Mouse (Mus musculus): ENCODE results near the gene Tbck.

Tbck gene

GRCm38 (mm10) chr3:132752772-132753171 is 68.8 kb downstream of the Tbck start:
- intact Hi-C loops (cut with DNase I): no loop called here

GRCm38 (mm10) chr3:132756274-132756673 is 72.3 kb downstream of the Tbck start:
- intact Hi-C loops (cut with DNase I): no loop called here

- intact Hi-C loops (cut with DNase I): no loop called here
These were observed 82.2 kb downstream of the Tbck start for GRCm38 (mm10) chr3:132766033-132766726.

- intact Hi-C loops (cut with DNase I): no loop called here
These were observed 88.1 kb downstream of the Tbck start for GRCm38 (mm10) chr3:132772054-132772453.

- intact Hi-C loops (cut with DNase I): no loop called here
These were observed 92.7 kb downstream of the Tbck start for GRCm38 (mm10) chr3:132776686-132777085.

- intact Hi-C loops (cut with DNase I): no loop called here
These were observed 97.2 kb downstream of the Tbck start for GRCm38 (mm10) chr3:132781103-132781502.

GRCm38 (mm10) chr3:132783087-132783486 is 99.1 kb downstream of the Tbck start:
- intact Hi-C loops (cut with DNase I): no loop called here

GRCm38 (mm10) chr3:132784732-132785131 is 100.8 kb downstream of the Tbck start:
- intact Hi-C loops (cut with DNase I): no loop called here

GRCm38 (mm10) chr3:132786690-132787089 is 102.7 kb downstream of the Tbck start:
- intact Hi-C loops (cut with DNase I): no loop called here

- intact Hi-C loops (cut with DNase I): no loop called here
These were observed 103.8 kb downstream of the Tbck start for GRCm38 (mm10) chr3:132787775-132788174.

- intact Hi-C loops (cut with DNase I): no loop called here
These were observed 107.2 kb downstream of the Tbck start for GRCm38 (mm10) chr3:132791140-132791539.

GRCm38 (mm10) chr3:132800196-132800595 is 116.3 kb downstream of the Tbck start:
- intact Hi-C loops (cut with DNase I): no loop called here

GRCm38 (mm10) chr3:132801910-132802309 is 118.0 kb downstream of the Tbck start:
- intact Hi-C loops (cut with DNase I): no loop called here

GRCm38 (mm10) chr3:132807888-132808579 is 124.1 kb downstream of the Tbck start:
- intact Hi-C loops (cut with DNase I): no loop called here

- intact Hi-C loops (cut with DNase I): no loop called here
These were observed 125.0 kb downstream of the Tbck start for GRCm38 (mm10) chr3:132808951-132809350.

GRCm38 (mm10) chr3:132811791-132812190 is 127.8 kb downstream of the Tbck start:
- intact Hi-C loops (cut with DNase I): no loop called here

- intact Hi-C loops (cut with DNase I): no loop called here
These were observed 128.4 kb downstream of the Tbck start for GRCm38 (mm10) chr3:132812356-132812755.

- intact Hi-C loops (cut with DNase I): no loop called here
These were observed 129.2 kb downstream of the Tbck start for GRCm38 (mm10) chr3:132813147-132813546.

GRCm38 (mm10) chr3:132813706-132814497 is 130.0 kb downstream of the Tbck start:
- intact Hi-C loops (cut with DNase I): no loop called here

- intact Hi-C loops (cut with DNase I): no loop called here
These were observed 131.0 kb downstream of the Tbck start for GRCm38 (mm10) chr3:132814791-132815496.

Data from adrenal gland (tissue).